Mouse (Mus musculus): ENCODE data around the gene 2410004P03Rik.

- TF ChIP-seq CTCF (IDR thresholded peaks at IDR 0.05; ENCODE audit: borderline replicate concordance, insufficient read depth, low read length) (no peak), POLR2A (IDR thresholded peaks at IDR 0.05; ENCODE audit: low read depth, low read length) (no peak)
Observed at GRCm38 (mm10) chr12:17052673-17053072, 41.1 kb upstream of the 2410004P03Rik start.
